Mouse (Mus musculus): ENCODE data around the gene Cldn34b3.
"Not testable (repeated sequence)": the region's sequence is repeated elsewhere in the genome, so short reads cannot be mapped to it uniquely, and the experiment has no call there.

The Cldn34b3 gene

DNA sequence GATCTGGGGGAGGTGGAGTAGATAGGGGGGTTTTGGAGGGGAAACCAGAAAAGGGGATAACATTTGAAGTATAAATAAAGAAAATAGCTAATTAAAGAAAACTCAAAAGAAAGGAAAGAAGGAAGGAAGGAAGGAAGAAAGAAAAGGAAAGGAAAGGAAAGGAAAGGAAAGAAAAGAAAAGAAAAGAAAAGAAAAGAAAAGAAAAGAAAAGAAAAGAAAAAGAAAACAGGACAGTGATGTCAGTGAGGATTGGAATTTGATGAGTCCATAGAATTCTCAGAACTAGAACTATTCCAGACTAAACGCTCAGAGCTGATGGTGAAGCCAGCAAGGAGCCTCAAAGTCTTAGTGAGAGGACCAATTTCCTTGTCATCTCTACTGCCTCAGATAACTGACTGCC is at the start of gene Cldn34b3:
Cldn34b3 (plus strand) TSS at position 301 of the 400 bp plus-strand sequence.
- not testable (repeated sequence) for DNase-seq (ENCODE audit: extremely low spot score, low read depth, low spot score)

Data from hindlimb bud, embryonic 11.5 days (tissue).